Mouse (Mus musculus) C2C12 (cell line): ENCODE measurements around the gene Ick.

ENCODE experiments used
- CEBPB ChIP-seq: IDR thresholded peaks from one replicate; pipeline ENCODE4 v1.6.1; 2011; ENCODE audit warnings: low read depth, mild to moderate bottlenecking, control low read depth, moderate library complexity
- CTCF ChIP-seq: IDR thresholded peaks from one replicate; pipeline ENCODE4 v1.5.1; 2011; ENCODE audit not compliant: control insufficient read depth, insufficient read depth, insufficient read length
- FOSL1 ChIP-seq: IDR thresholded peaks from one replicate; pipeline ENCODE4 v1.8.0; 2011; ENCODE audit warnings: mild to moderate bottlenecking, low read length; ENCODE audit not compliant: poor library complexity, insufficient read depth, severe bottlenecking
- MAX ChIP-seq: IDR thresholded peaks from one replicate; pipeline ENCODE4 v1.6.1; 2011; ENCODE audit warnings: mild to moderate bottlenecking, control low read depth
- MYOD1 ChIP-seq: IDR thresholded peaks from one replicate; pipeline ENCODE4 v1.6.1; 2011; ENCODE audit warnings: low read depth; ENCODE audit not compliant: control insufficient read depth, insufficient read length
- MYOG ChIP-seq: IDR thresholded peaks from one replicate; pipeline ENCODE4 v1.6.1; 2011; ENCODE audit not compliant: control insufficient read depth, insufficient read length; ENCODE audit errors: extremely low read depth
- USF1 ChIP-seq: IDR thresholded peaks from one replicate; pipeline ENCODE4 v1.6.1; 2011; ENCODE audit warnings: low read depth, mild to moderate bottlenecking, control low read depth, moderate library complexity

GRCm38 (mm10) chr9:78111456-78111855 lies 2.5 kb downstream of the Ick start:
- TF ChIP-seq CTCF (no peak), MAX (no peak), CEBPB (no peak), MYOD1 (no peak), MYOG (no peak), USF1 (no peak), FOSL1 (no peak)
